Mouse (Mus musculus): ENCODE measurements around the gene Slc25a17.

Gene Slc25a17

GRCm38 (mm10) chr15:81362501-81362900 is 1.9 kb upstream of the Slc25a17 start:
- no peak for TF ChIP-seq GATA4 (IDR thresholded peaks at IDR 0.05; ENCODE audit: insufficient replicate concordance, low read length)

- no peak for TF ChIP-seq GATA4 (IDR thresholded peaks at IDR 0.05; ENCODE audit: insufficient replicate concordance, low read length)
Observed at GRCm38 (mm10) chr15:81361417-81362015, 904 bp upstream of the Slc25a17 start.

- no peak for TF ChIP-seq GATA4 (IDR thresholded peaks at IDR 0.05; ENCODE audit: insufficient replicate concordance, low read length)
Observed at GRCm38 (mm10) chr15:81361022-81361404, 401 bp upstream of the Slc25a17 start.

- TF ChIP-seq GATA4 (IDR thresholded peaks at IDR 0.05; ENCODE audit: insufficient replicate concordance, low read length) = no peak
Observed at GRCm38 (mm10) chr15:81359421-81359820, 1.2 kb downstream of the Slc25a17 start.

GRCm38 (mm10) chr15:81358943-81359342 is 1.7 kb downstream of the Slc25a17 start:
- TF ChIP-seq GATA4 (IDR thresholded peaks at IDR 0.05; ENCODE audit: insufficient replicate concordance, low read length) = no peak

- no peak for TF ChIP-seq GATA4 (IDR thresholded peaks at IDR 0.05; ENCODE audit: insufficient replicate concordance, low read length)
Observed at GRCm38 (mm10) chr15:81356946-81357345, 3.7 kb downstream of the Slc25a17 start.

- TF ChIP-seq GATA4 (IDR thresholded peaks at IDR 0.05; ENCODE audit: insufficient replicate concordance, low read length) = no peak
Observed at GRCm38 (mm10) chr15:81355146-81355761, 5.4 kb downstream of the Slc25a17 start.

GRCm38 (mm10) chr15:81352638-81353037 is 8.0 kb downstream of the Slc25a17 start:
- no peak for TF ChIP-seq GATA4 (IDR thresholded peaks at IDR 0.05; ENCODE audit: insufficient replicate concordance, low read length)

- TF ChIP-seq GATA4 (IDR thresholded peaks at IDR 0.05; ENCODE audit: insufficient replicate concordance, low read length) = no peak
Observed at GRCm38 (mm10) chr15:81350401-81350800, 10.2 kb downstream of the Slc25a17 start.

GRCm38 (mm10) chr15:81348366-81348765 is 12.2 kb downstream of the Slc25a17 start:
- no peak for TF ChIP-seq GATA4 (IDR thresholded peaks at IDR 0.05; ENCODE audit: insufficient replicate concordance, low read length)

GRCm38 (mm10) chr15:81347466-81347865 is 13.1 kb downstream of the Slc25a17 start:
- no peak for TF ChIP-seq GATA4 (IDR thresholded peaks at IDR 0.05; ENCODE audit: insufficient replicate concordance, low read length)

GRCm38 (mm10) chr15:81341426-81341825 is 19.2 kb downstream of the Slc25a17 start:
- TF ChIP-seq GATA4 (IDR thresholded peaks at IDR 0.05; ENCODE audit: insufficient replicate concordance, low read length) = no peak

- TF ChIP-seq GATA4 (IDR thresholded peaks at IDR 0.05; ENCODE audit: insufficient replicate concordance, low read length) = no peak
Observed at GRCm38 (mm10) chr15:81339158-81339557, 21.5 kb downstream of the Slc25a17 start.

GRCm38 (mm10) chr15:81336466-81336865 is 24.1 kb downstream of the Slc25a17 start:
- TF ChIP-seq GATA4 (IDR thresholded peaks at IDR 0.05; ENCODE audit: insufficient replicate concordance, low read length) = no peak

GRCm38 (mm10) chr15:81332517-81332916 is 28.1 kb downstream of the Slc25a17 start:
- no peak for TF ChIP-seq GATA4 (IDR thresholded peaks at IDR 0.05; ENCODE audit: insufficient replicate concordance, low read length)

GRCm38 (mm10) chr15:81330816-81331433 is 29.7 kb downstream of the Slc25a17 start:
- TF ChIP-seq GATA4 (IDR thresholded peaks at IDR 0.05; ENCODE audit: insufficient replicate concordance, low read length) = no peak
